ENCODE assay signal across 8 mouse cellular contexts in genomic region chr2:150674900-150675299, GRCm38 (mm10). TPM values are rescaled to one million over a fixed set of nuclear protein-coding genes. Genes with fewer than 3 reads are reported as not detected.
DNase-seq lines count a peak whose midpoint lies in the region; ATAC-seq and TF ChIP-seq lines count a peak whose summit lies in the region.

No protein-coding gene starts in this region.

- ATAC-seq in forebrain, postnatal 0 days = peak; percentile 85
- peak; percentile 50 for ATAC-seq in limb, embryonic 11.5 days (ENCODE audit: insufficient number of reproducible peaks, low FRiP score, low TSS enrichment, low read depth)
- ATAC-seq in midbrain, embryonic 14.5 days (ENCODE audit: low FRiP score, low TSS enrichment) = peak; percentile 65

- WGBS in forebrain, postnatal 0 days = 0% methylated on average over 2 of the region's 2 CpGs
- 11% methylated on average over 2 of the region's 2 CpGs for WGBS in limb, embryonic 11.5 days
- WGBS in midbrain, embryonic 14.5 days = 5% methylated on average over 2 of the region's 2 CpGs

- H3K4me3 ChIP-seq in forebrain, postnatal 0 days (ENCODE audit: low read depth, low read length) = no peak overlapping the region
- no peak overlapping the region for H3K4me3 ChIP-seq in limb, embryonic 11.5 days (ENCODE audit: low read depth, low read length)
- no peak overlapping the region for H3K4me3 ChIP-seq in midbrain, embryonic 14.5 days (replicated peaks; ENCODE audit: low read depth, low read length)

- H3K9me3 ChIP-seq in forebrain, postnatal 0 days (ENCODE audit: low read length) = no peaks in the 10 kb centered on the region
- H3K9me3 ChIP-seq in limb, embryonic 11.5 days (ENCODE audit: control insufficient read depth, low read length) = no peaks in the 10 kb centered on the region
- H3K9me3 ChIP-seq in midbrain, embryonic 14.5 days (ENCODE audit: control insufficient read depth, low read length) = no peaks in the 10 kb centered on the region

- H3K9ac ChIP-seq in forebrain, postnatal 0 days = no peak overlapping the region
- no peak overlapping the region for H3K9ac ChIP-seq in limb, embryonic 11.5 days (ENCODE audit: low read length)
- H3K9ac ChIP-seq in midbrain, embryonic 14.5 days (replicated peaks; ENCODE audit: low read length) = no peak overlapping the region

- no peaks in the 10 kb centered on the region for H3K27me3 ChIP-seq in forebrain, postnatal 0 days (ENCODE audit: insufficient read depth, low read length)
- H3K27me3 ChIP-seq in limb, embryonic 11.5 days (ENCODE audit: control insufficient read depth, insufficient read depth, low read length) = no peaks in the 10 kb centered on the region
- H3K27me3 ChIP-seq in midbrain, embryonic 14.5 days (ENCODE audit: control insufficient read depth, insufficient read depth, low read length) = 0 out of 2 replicates have a peak, but pooled peaks cover 2% of the 10 kb centered on the region

- H3K4me1 ChIP-seq in forebrain, postnatal 0 days (ENCODE audit: insufficient read depth) = no peaks in the 10 kb centered on the region
- H3K4me1 ChIP-seq in limb, embryonic 11.5 days (ENCODE audit: control insufficient read depth, insufficient read depth, low read length) = no peaks in the 10 kb centered on the region
- no peaks in the 10 kb centered on the region for H3K4me1 ChIP-seq in midbrain, embryonic 14.5 days (ENCODE audit: control insufficient read depth, insufficient read depth, low read length)

- peak; percentile 87 for TF ChIP-seq CTCF in forebrain, postnatal 0 days (IDR thresholded peaks at IDR 0.05; ENCODE audit: low read depth)

- H3K27ac ChIP-seq in forebrain, postnatal 0 days (ENCODE audit: low read depth, low read length) = no peak overlapping the region
- no peak overlapping the region for H3K27ac ChIP-seq in limb, embryonic 11.5 days (replicated peaks; ENCODE audit: low read depth, low read length)
- H3K27ac ChIP-seq in midbrain, embryonic 14.5 days (replicated peaks; ENCODE audit: low read depth, low read length) = no peak overlapping the region

- no peaks in the 10 kb centered on the region for H3K36me3 ChIP-seq in forebrain, postnatal 0 days (ENCODE audit: insufficient read depth)
- H3K36me3 ChIP-seq in limb, embryonic 11.5 days (ENCODE audit: control insufficient read depth, insufficient read depth, low read length) = no peaks in the 10 kb centered on the region
- no peaks in the 10 kb centered on the region for H3K36me3 ChIP-seq in midbrain, embryonic 14.5 days (ENCODE audit: control insufficient read depth, insufficient read depth, low read length)

- peak; percentile 59 to 61 for DNase-seq in left cerebral cortex, adult 18-20 months (ENCODE audit: low spot score in 2 of 2)
- DNase-seq in left cerebral cortex, adult 8-10 months (ENCODE audit: low spot score in 2 of 2) = no peak
- DNase-seq in cerebellum, adult 8-10 months = peak; percentile 24
- DNase-seq in forebrain, postnatal 0 days = peak; percentile 88
- peak; percentile 87 for DNase-seq in induced T-regulatory cell, adult 2 months (ENCODE audit: low read depth)
- DNase-seq in limb, embryonic 11.5 days (ENCODE audit: low spot score) = peak; percentile 78
- DNase-seq in midbrain, embryonic 14.5 days = peak; percentile 89
- DNase-seq in spleen, postnatal 14 days (ENCODE audit: low spot score in 2 of 2) = peak; percentile 33 to 64

- H3K4me2 ChIP-seq in forebrain, postnatal 0 days (ENCODE audit: low read depth) = no peak overlapping the region
- H3K4me2 ChIP-seq in limb, embryonic 11.5 days (ENCODE audit: low read depth, severe bottlenecking) = no peak overlapping the region
- no peak overlapping the region for H3K4me2 ChIP-seq in midbrain, embryonic 14.5 days (ENCODE audit: low read length)

RNA-seq across cellular contexts. Expression of gene Acss1, which starts 6.6 kb away (rescaled TPM):
- total RNA-seq in left cerebral cortex, adult 18-20 months (2021) = 10 to 100 TPM; 17.7 to 18.3 TPM
- 10 to 100 TPM; 18.3 to 24.5 (median 21.6) TPM for total RNA-seq in left cerebral cortex, adult 8-10 months (2022)
- 16.9 and 17.8 TPM in 2 replicates for total RNA-seq in forebrain, postnatal 0 days (2014; rRNA removed)
- polyA plus RNA-seq in forebrain, postnatal 0 days (2015; fragmentation: Nextera tagmentation; extraction: Ambion mirVana) = 8.2 and 14.1 TPM in 2 replicates
- polyA plus RNA-seq in limb, embryonic 11.5 days (2014; fragmentation: Nextera tagmentation; extraction: Ambion mirVana) = 4.2 and 5.7 TPM in 2 replicates
- polyA plus RNA-seq in midbrain, embryonic 14.5 days (2014; fragmentation: Nextera tagmentation; extraction: Ambion mirVana) = 15.2 and 19.9 TPM in 2 replicates

RNA-seq across cellular contexts. Expression of gene Vsx1, which starts 14.3 kb away (rescaled TPM):
- not detected for total RNA-seq in left cerebral cortex, adult 18-20 months (2021)
- not detected for total RNA-seq in left cerebral cortex, adult 8-10 months (2022)
- not detected in 2 replicates for total RNA-seq in forebrain, postnatal 0 days (2014; rRNA removed)
- polyA plus RNA-seq in forebrain, postnatal 0 days (2015; fragmentation: Nextera tagmentation; extraction: Ambion mirVana) = 0.06 and 0.13 TPM in 2 replicates
- polyA plus RNA-seq in limb, embryonic 11.5 days (2014; fragmentation: Nextera tagmentation; extraction: Ambion mirVana) = not detected in 2 replicates
- polyA plus RNA-seq in midbrain, embryonic 14.5 days (2014; fragmentation: Nextera tagmentation; extraction: Ambion mirVana) = not detected in 2 replicates

Comparison
In these comparisons a context has a peak if more than half of its experiments do, and no peak if none do; other contexts are left out.
1. DNase-seq: peak in left cerebral cortex, adult 18-20 months (2 of 2), cerebellum, adult 8-10 months (single experiment), forebrain, postnatal 0 days (single experiment), induced T-regulatory cell, adult 2 months (single experiment), limb, embryonic 11.5 days (single experiment), midbrain, embryonic 14.5 days (single experiment) and spleen, postnatal 14 days (2 of 2); none in left cerebral cortex, adult 8-10 months (0 of 2).
2. Peak in every context shown above with its lines, with median percentiles within 50 percentile points of each other: ATAC-seq.